Mouse (Mus musculus) left cerebral cortex, postnatal 36 days (tissue): ENCODE data around the gene Aars2. TPM values are rescaled to one million over a fixed set of nuclear protein-coding genes. Genes with fewer than 3 reads are reported as not detected.

Experiments used
- total RNA-seq, 2 experiments: library from RNA; stranded (reverse); gene quantifications; 2 replicates each; pipeline ENCODE4 v1.2.3; 2021

The Aars2 gene
- total RNA-seq, 2 experiments from 2014 or later: 23.1 to 26.4 TPM

Other genes starting within 250 kb of the Aars2 start
- gene Cdc5l, start 73.1 kb upstream of the Aars2 start, total RNA-seq: 10 to 100 TPM; 55.2 to 56.0 TPM
- 1 to 10 TPM; 7.2 to 8.3 TPM for gene Spats1, start 31.4 kb upstream of the Aars2 start, total RNA-seq
- gene Tcte1, start 16.6 kb downstream of the Aars2 start, total RNA-seq: 1 to 10 TPM; 1.3 to 1.9 TPM
- gene Tmem151b, start 42.8 kb downstream of the Aars2 start, total RNA-seq: 100 to 1,000 TPM; 120 to 121 TPM
- 1 to 10 TPM; 1.7 to 2.7 TPM for gene Nfkbie, start 48.9 kb downstream of the Aars2 start, total RNA-seq
- gene Slc35b2, start 57.0 kb downstream of the Aars2 start, total RNA-seq: 10 to 100 TPM; 24.7 to 33.0 TPM
- gene Hsp90ab1, start 66.4 kb downstream of the Aars2 start, total RNA-seq: 1,000 to 10,000 TPM; 1,413 to 1,526 TPM
- 10 to 100 TPM; 17.1 to 23.2 TPM for gene Slc29a1, start 92.8 kb downstream of the Aars2 start, total RNA-seq
- not detected for gene Mymx, start 95.3 kb downstream of the Aars2 start, total RNA-seq
- under 1 TPM; 0.12 to 0.66 TPM for gene Capn11, start 152.5 kb downstream of the Aars2 start, total RNA-seq
- gene Mrpl14, start 179.5 kb downstream of the Aars2 start, total RNA-seq: 10 to 100 TPM; 38.3 to 47.5 TPM
- gene Tmem63b, start 180.1 kb downstream of the Aars2 start, total RNA-seq: 100 to 1,000 TPM; 177 to 186 TPM
- gene 1600014C23Rik, start 227.0 kb downstream of the Aars2 start, total RNA-seq: not detected